In the genomic region with DNA sequence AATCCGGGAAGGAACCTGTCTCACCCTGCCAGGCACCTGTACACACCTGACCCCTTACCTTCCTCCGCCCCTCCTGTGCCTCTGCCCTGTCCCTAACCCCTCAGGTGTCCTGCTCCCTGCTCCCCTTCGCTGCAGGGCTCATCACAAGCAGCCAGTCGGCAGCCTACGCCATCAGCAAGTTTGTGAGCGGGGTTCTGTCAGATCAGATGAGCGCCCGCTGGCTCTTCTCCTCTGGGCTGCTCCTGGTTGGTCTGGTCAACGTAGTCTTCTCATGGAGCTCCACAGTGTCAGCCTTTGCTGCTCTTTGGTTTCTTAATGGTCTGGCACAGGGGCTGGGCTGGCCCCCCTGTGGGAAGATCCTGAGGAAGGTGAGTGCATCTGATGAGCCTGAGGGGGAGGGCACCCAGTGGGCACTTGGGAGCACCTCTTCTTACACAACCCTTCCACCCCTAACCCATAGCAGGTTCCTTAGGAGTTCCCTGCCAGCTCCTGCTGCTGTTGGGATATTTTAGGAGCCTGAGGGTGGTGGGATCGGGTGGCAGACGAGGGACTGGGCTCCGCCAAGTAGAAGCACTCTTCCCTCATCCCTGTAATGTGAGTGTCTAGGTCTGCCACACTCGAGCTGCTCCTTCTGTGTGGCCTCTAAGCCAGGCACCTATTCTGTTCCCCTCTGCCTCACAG, we compare ENCODE assay signal across 9 mouse cellular contexts. TPM values are rescaled to one million over a fixed set of nuclear protein-coding genes. Genes with fewer than 3 reads are reported as not detected.
DNase-seq lines count a peak whose midpoint lies in the region; ATAC-seq and TF ChIP-seq lines count a peak whose summit lies in the region.
"Had no signal": no experiment of that assay in that cellular context is flagged by ENCODE, and none has a peak within 500 bp of the region (broad histone marks: within the 10 kb centered on the region; RNA-seq: fewer than 3 reads in every experiment).

No protein-coding gene starts in this region.

- peak overlapping the region; percentile 78 for H3K4me3 ChIP-seq in kidney, adult 2 months (ENCODE audit: insufficient read depth, low read depth, low read length)
- peak overlapping the region; percentile 59; the same call in 1 of the 2 replicates for H3K4me3 ChIP-seq in cortical plate, adult 2 months (ENCODE audit: insufficient read depth, low read length)
- H3K4me3 ChIP-seq in hindbrain, embryonic 12.5 days: no peak overlapping the region
- peak overlapping the region; percentile 85 for H3K4me3 ChIP-seq in liver, embryonic 16.5 days (ENCODE audit: low read depth, low read length)
- H3K4me3 ChIP-seq: limb, embryonic 12.5 days had no signal

- H3K9me3 ChIP-seq in hindbrain, embryonic 12.5 days (replicated peaks): no peaks in the 10 kb centered on the region
- no peaks in the 10 kb centered on the region for H3K9me3 ChIP-seq in liver, embryonic 16.5 days (replicated peaks; ENCODE audit: control insufficient read depth, low read length)
- H3K9me3 ChIP-seq: limb, embryonic 12.5 days had no signal

- H3K4me2 ChIP-seq in hindbrain, embryonic 12.5 days (replicated peaks): peak overlapping the region; percentile 95
- peak overlapping the region; percentile 96 for H3K4me2 ChIP-seq in liver, embryonic 16.5 days (ENCODE audit: low read depth, low read length)

- no peak for TF ChIP-seq CTCF in kidney, adult 2 months (conservative IDR thresholded peaks at IDR 0.05; ENCODE audit: insufficient read depth, insufficient read length, low read depth, low read length)
- TF ChIP-seq CTCF in cortical plate, adult 2 months (IDR thresholded peaks at IDR 0.05; ENCODE audit: extremely low read depth, insufficient read depth, low read length): no peak

- H3K27me3 ChIP-seq in kidney, adult 2 months (replicated peaks; ENCODE audit: control insufficient read depth, insufficient read depth, low read length): no peaks in the 10 kb centered on the region
- H3K27me3 ChIP-seq in hindbrain, embryonic 12.5 days: no peaks in the 10 kb centered on the region
- H3K27me3 ChIP-seq in liver, embryonic 16.5 days (ENCODE audit: control insufficient read depth, insufficient read depth, low read depth, low read length): no peaks in the 10 kb centered on the region

- DNase-seq in kidney, adult 2 months: no peak
- DNase-seq in kidney, adult 18-20 months: no peak
- DNase-seq in spleen, postnatal 4 days (ENCODE audit: low spot score in 2 of 2): no peak
- DNase-seq in frontal cortex, adult 2 months (ENCODE audit: extremely low spot score in 1 of 2, low spot score in 1 of 2): no peak
- DNase-seq: adrenal gland, postnatal 14 days had no signal

- no peak for TF ChIP-seq POLR2A in kidney, adult 2 months (IDR thresholded peaks at IDR 0.05; ENCODE audit: low read depth, low read length)
- TF ChIP-seq POLR2A in cortical plate, adult 2 months (IDR thresholded peaks at IDR 0.05; ENCODE audit: extremely low read depth, insufficient read depth, low read length): no peak

- ATAC-seq in hindbrain, embryonic 12.5 days (ENCODE audit: low FRiP score): no peak
- no peak for ATAC-seq in liver, embryonic 16.5 days (ENCODE audit: low read depth)

- H3K27ac ChIP-seq in kidney, adult 2 months (ENCODE audit: insufficient read depth, low read depth, low read length): peak overlapping the region; percentile 75
- H3K27ac ChIP-seq in cortical plate, adult 2 months (ENCODE audit: insufficient read depth, low read length): no peak overlapping the region
- H3K27ac ChIP-seq in hindbrain, embryonic 12.5 days: no peak overlapping the region
- no peak overlapping the region for H3K27ac ChIP-seq in liver, embryonic 16.5 days (ENCODE audit: low read length)
- H3K27ac ChIP-seq: limb, embryonic 12.5 days had no signal

- 59% methylated on average over 13 of the region's 13 CpGs for WGBS in kidney, adult 2 months
- WGBS in hindbrain, embryonic 12.5 days: 84% methylated on average over 13 of the region's 13 CpGs
- 82% methylated on average over 13 of the region's 13 CpGs for WGBS in liver, embryonic 16.5 days (ENCODE audit: insufficient replicate concordance)

- H3K9ac ChIP-seq in hindbrain, embryonic 12.5 days: peak overlapping the region; percentile 38
- H3K9ac ChIP-seq in liver, embryonic 16.5 days (ENCODE audit: low read depth, low read length): peak overlapping the region; percentile 50; the same call in 1 of the 2 replicates
- H3K9ac ChIP-seq: limb, embryonic 12.5 days had no signal

- peaks cover 12% of the 10 kb centered on the region; the same call in 1 of the 2 replicates for H3K4me1 ChIP-seq in kidney, adult 2 months (ENCODE audit: control insufficient read depth, insufficient read depth, low read length)
- peaks cover 4% of the 10 kb centered on the region for H3K4me1 ChIP-seq in cortical plate, adult 2 months (ENCODE audit: control insufficient read depth, insufficient read depth, low read length)
- peaks cover 30% of the 10 kb centered on the region for H3K4me1 ChIP-seq in hindbrain, embryonic 12.5 days
- peaks cover 25% of the 10 kb centered on the region for H3K4me1 ChIP-seq in liver, embryonic 16.5 days (ENCODE audit: control insufficient read depth, low read depth, low read length)

- peaks cover 4% of the 10 kb centered on the region; the same call in 1 of the 2 replicates for H3K36me3 ChIP-seq in kidney, adult 2 months (ENCODE audit: control insufficient read depth, insufficient read depth, low read length)
- peaks cover 49% of the 10 kb centered on the region for H3K36me3 ChIP-seq in hindbrain, embryonic 12.5 days
- H3K36me3 ChIP-seq in liver, embryonic 16.5 days (ENCODE audit: control insufficient read depth, insufficient read depth): peaks cover 27% of the 10 kb centered on the region

RNA-seq across cellular contexts. Expression of gene Slc37a4, which starts 2.6 kb away (rescaled TPM):
- 295 and 303 TPM in 2 replicates for polyA plus RNA-seq in kidney, adult 2 months (2012; rRNA removed)
- polyA plus RNA-seq in cortical plate, adult 2 months (2012; rRNA removed): 49.9 and 58.8 TPM in 2 replicates
- 38.7 TPM in 2 replicates for polyA plus RNA-seq in hindbrain, embryonic 12.5 days (2016; fragmentation: Nextera tagmentation; extraction: Ambion mirVana)
- 65.1 and 81.4 TPM in 2 replicates for polyA plus RNA-seq in liver, embryonic 16.5 days (2015; fragmentation: Nextera tagmentation; extraction: Ambion mirVana)
- polyA plus RNA-seq in frontal cortex, adult 2 months (2012; rRNA removed): 43.3 and 46.9 TPM in 2 replicates

RNA-seq across cellular contexts. Expression of gene Rps25, which starts 7.7 kb away (rescaled TPM):
- polyA plus RNA-seq in kidney, adult 2 months (2012; rRNA removed): 192 and 299 TPM in 2 replicates
- polyA plus RNA-seq in cortical plate, adult 2 months (2012; rRNA removed): 559 and 574 TPM in 2 replicates
- 1,265 and 1,340 TPM in 2 replicates for polyA plus RNA-seq in hindbrain, embryonic 12.5 days (2016; fragmentation: Nextera tagmentation; extraction: Ambion mirVana)
- 791 and 928 TPM in 2 replicates for polyA plus RNA-seq in liver, embryonic 16.5 days (2015; fragmentation: Nextera tagmentation; extraction: Ambion mirVana)
- 510 and 649 TPM in 2 replicates for polyA plus RNA-seq in frontal cortex, adult 2 months (2012; rRNA removed)

RNA-seq across cellular contexts. Expression of gene Trappc4, which starts 8.1 kb away (rescaled TPM):
- 50.1 and 55.9 TPM in 2 replicates for polyA plus RNA-seq in kidney, adult 2 months (2012; rRNA removed)
- polyA plus RNA-seq in cortical plate, adult 2 months (2012; rRNA removed): 83.8 and 88.1 TPM in 2 replicates
- polyA plus RNA-seq in hindbrain, embryonic 12.5 days (2016; fragmentation: Nextera tagmentation; extraction: Ambion mirVana): 256 and 259 TPM in 2 replicates
- polyA plus RNA-seq in liver, embryonic 16.5 days (2015; fragmentation: Nextera tagmentation; extraction: Ambion mirVana): 42.8 and 46.3 TPM in 2 replicates
- 86.4 and 86.9 TPM in 2 replicates for polyA plus RNA-seq in frontal cortex, adult 2 months (2012; rRNA removed)

RNA-seq across cellular contexts. Expression of gene Ccdc84, which starts 19.1 kb away (rescaled TPM):
- 22.2 and 26.7 TPM in 2 replicates for polyA plus RNA-seq in kidney, adult 2 months (2012; rRNA removed)
- polyA plus RNA-seq in cortical plate, adult 2 months (2012; rRNA removed): 46.7 and 48.0 TPM in 2 replicates
- 32.9 and 36.7 TPM in 2 replicates for polyA plus RNA-seq in hindbrain, embryonic 12.5 days (2016; fragmentation: Nextera tagmentation; extraction: Ambion mirVana)
- 12.2 and 16.3 TPM in 2 replicates for polyA plus RNA-seq in liver, embryonic 16.5 days (2015; fragmentation: Nextera tagmentation; extraction: Ambion mirVana)
- polyA plus RNA-seq in frontal cortex, adult 2 months (2012; rRNA removed): 53.1 and 56.2 TPM in 2 replicates

RNA-seq across cellular contexts. Expression of gene Hyou1, which starts 20.0 kb away (rescaled TPM):
- polyA plus RNA-seq in kidney, adult 2 months (2012; rRNA removed): 42.3 and 45.0 TPM in 2 replicates
- 55.4 and 56.7 TPM in 2 replicates for polyA plus RNA-seq in cortical plate, adult 2 months (2012; rRNA removed)
- 35.8 and 39.1 TPM in 2 replicates for polyA plus RNA-seq in hindbrain, embryonic 12.5 days (2016; fragmentation: Nextera tagmentation; extraction: Ambion mirVana)
- polyA plus RNA-seq in liver, embryonic 16.5 days (2015; fragmentation: Nextera tagmentation; extraction: Ambion mirVana): 14.3 and 14.5 TPM in 2 replicates
- polyA plus RNA-seq in frontal cortex, adult 2 months (2012; rRNA removed): 51.3 and 54.5 TPM in 2 replicates
